Mouse (Mus musculus) myocyte (in vitro differentiated cells): ENCODE data around the gene Eif4e1b.

Experiments used
- CEBPB ChIP-seq: IDR thresholded peaks from 2 replicates; pipeline ENCODE4 v1.6.1; 2011; ENCODE audit warnings: mild to moderate bottlenecking, moderate library complexity; ENCODE audit not compliant: poor library complexity, insufficient read depth, severe bottlenecking
- E2F4 ChIP-seq: IDR thresholded peaks from one replicate; pipeline ENCODE4 v1.6.1; 2011; ENCODE audit warnings: mild to moderate bottlenecking, control low read depth, moderate library complexity; ENCODE audit not compliant: insufficient read depth
- MAX ChIP-seq: IDR thresholded peaks from one replicate; pipeline ENCODE4 v1.6.1; 2011; ENCODE audit warnings: low read depth, mild to moderate bottlenecking, control low read depth
- MYOD1 ChIP-seq, 3 experiments: IDR thresholded peaks; one replicate each; pipeline ENCODE4 v1.6.1; 2011; ENCODE audit warnings: control low read depth in 2 of 3, low read depth in 2 of 3, mild to moderate bottlenecking in 2 of 3, moderate library complexity in 1 of 3; ENCODE audit not compliant: insufficient read length in 2 of 3, control insufficient read depth in 1 of 3
- MYOG ChIP-seq, 3 experiments: IDR thresholded peaks; one replicate each; pipeline ENCODE4 v1.6.1; 2011; ENCODE audit warnings: control low read depth in 2 of 3, low read depth in 2 of 3, mild to moderate bottlenecking in 2 of 3; ENCODE audit not compliant: insufficient read length in 2 of 3, control insufficient read depth in 1 of 3, insufficient read depth in 1 of 3
- POLR2A ChIP-seq: IDR thresholded peaks from one replicate; pipeline ENCODE4 v1.6.1; 2011; ENCODE audit warnings: low read depth, mild to moderate bottlenecking, control low read depth, moderate library complexity; ENCODE audit not compliant: insufficient read length
- POLR2AphosphoS2 ChIP-seq: IDR thresholded peaks from one replicate; pipeline ENCODE4 v1.6.1; 2011; ENCODE audit warnings: low read depth, control low read depth; ENCODE audit not compliant: insufficient read length
- REST ChIP-seq: IDR thresholded peaks from one replicate; pipeline ENCODE4 v1.6.1; 2011; ENCODE audit warnings: mild to moderate bottlenecking, control low read depth, moderate library complexity; ENCODE audit not compliant: insufficient read depth, insufficient read length
- TCF3 ChIP-seq: IDR thresholded peaks from one replicate; pipeline ENCODE4 v1.6.1; 2011; ENCODE audit warnings: low read depth, control low read depth; ENCODE audit not compliant: insufficient read length
- USF1 ChIP-seq: IDR thresholded peaks from one replicate; pipeline ENCODE4 v1.6.1; 2011; ENCODE audit warnings: low read depth, mild to moderate bottlenecking, control low read depth, moderate library complexity

DNA sequence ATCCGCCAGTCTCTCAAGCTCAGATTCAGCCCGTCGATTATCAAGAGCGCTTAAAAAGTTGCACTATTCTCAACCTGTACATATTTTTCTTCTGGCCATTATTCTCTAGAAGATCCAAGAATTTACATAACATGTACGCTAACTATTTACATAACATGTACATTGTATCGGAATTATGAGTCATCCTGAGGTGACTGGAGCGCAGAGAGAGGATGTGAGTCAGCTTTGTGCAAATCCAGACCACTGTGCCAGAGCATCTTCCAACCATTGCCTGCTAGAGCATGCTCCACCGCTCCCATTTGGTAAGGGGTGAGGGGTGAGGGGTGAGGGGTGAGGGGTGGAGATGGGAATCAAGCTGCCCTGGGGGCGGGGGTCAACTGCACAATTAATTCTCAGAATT is 29.6 kb downstream of the Eif4e1b start:
- TF ChIP-seq POLR2AphosphoS2: no peak
- TF ChIP-seq MAX: no peak
- TF ChIP-seq MYOG (IDR thresholded peaks at IDR 0.05; ENCODE audit: control insufficient read depth in 1 of 3, insufficient read depth in 1 of 3, insufficient read length in 2 of 3, low read depth in 2 of 3): no peak
- TF ChIP-seq POLR2A: no peak
- TF ChIP-seq TCF3: no peak
- no peak for TF ChIP-seq E2F4
- no peak for TF ChIP-seq MYOD1 (IDR thresholded peaks at IDR 0.05; ENCODE audit: control insufficient read depth in 1 of 3, insufficient read length in 2 of 3, low read depth in 2 of 3)
- TF ChIP-seq REST: no peak
- no peak for TF ChIP-seq USF1
- TF ChIP-seq CEBPB: no peak
